Mouse (Mus musculus): Measurements from ENCODE around the gene Prokr2. TPM values are rescaled to one million over a fixed set of nuclear protein-coding genes. Genes with fewer than 3 reads are reported as not detected.
A peak's percentile ranks its signal among the peaks of the same experiment; 100 is the strongest.

The Prokr2 gene
- polyA plus RNA-seq, 1 experiment: 0.28 TPM

- DNase-seq: no peak
- H3K4me3 ChIP-seq (replicated peaks; ENCODE audit: insufficient read depth, low read depth, low read length): no peak overlapping the region
- H3K4me1 ChIP-seq (ENCODE audit: control insufficient read depth, insufficient read depth, low read length): no peaks in the 10 kb centered on the region
- TF ChIP-seq POLR2A (IDR thresholded peaks at IDR 0.05; ENCODE audit: borderline replicate concordance, insufficient read depth, low read length) (no peak), CTCF (IDR thresholded peaks at IDR 0.05; ENCODE audit: borderline replicate concordance, insufficient read depth, low read depth, low read length) (no peak)
- WGBS: 82% methylated on average over 8 of the region's 8 CpGs
- no peaks in the 10 kb centered on the region for H3K27me3 ChIP-seq (ENCODE audit: control insufficient read depth, insufficient read depth, low read length)
- no peak overlapping the region for H3K27ac ChIP-seq (ENCODE audit: insufficient read depth, low read length)
Observed at GRCm38 (mm10) chr2:132398136-132398535, 12.9 kb upstream of the Prokr2 start.

DNA sequence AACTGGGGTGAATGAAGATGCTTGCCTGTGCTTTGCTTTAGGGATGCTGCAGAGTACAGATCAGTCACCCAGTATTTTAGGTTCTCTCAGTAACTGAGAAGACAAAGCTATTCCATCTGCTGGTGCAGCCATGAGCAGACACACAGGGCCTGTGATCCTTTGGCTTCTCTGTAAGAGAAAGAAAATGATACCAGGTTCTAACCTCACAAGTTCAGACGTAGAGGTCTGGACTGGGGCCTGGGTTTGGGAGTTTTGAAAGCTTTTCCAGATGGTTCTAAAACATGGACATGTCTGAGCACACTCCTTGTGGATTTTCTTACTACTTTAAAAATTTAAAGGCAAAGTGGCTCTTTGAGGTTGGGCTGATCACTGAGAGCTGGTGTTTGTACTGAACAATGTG, 10.5 kb upstream of the Prokr2 start:
- no peaks in the 10 kb centered on the region for H3K4me1 ChIP-seq (ENCODE audit: control insufficient read depth, insufficient read depth, low read length)
- no peak overlapping the region for H3K27ac ChIP-seq (ENCODE audit: insufficient read depth, low read length)
- TF ChIP-seq CTCF (IDR thresholded peaks at IDR 0.05; ENCODE audit: borderline replicate concordance, insufficient read depth, low read depth, low read length) (no peak), POLR2A (IDR thresholded peaks at IDR 0.05; ENCODE audit: borderline replicate concordance, insufficient read depth, low read length) (no peak)
- H3K27me3 ChIP-seq (ENCODE audit: control insufficient read depth, insufficient read depth, low read length): no peaks in the 10 kb centered on the region
- no peak overlapping the region for H3K4me3 ChIP-seq (replicated peaks; ENCODE audit: insufficient read depth, low read depth, low read length)
- WGBS: 48% methylated on average over 1 of the region's 1 CpGs
- DNase-seq: no peak

- WGBS: 82% methylated on average over 8 of the region's 8 CpGs
- DNase-seq: no peak
- Histone ChIP-seq H3K27me3 (ENCODE audit: control insufficient read depth, insufficient read depth, low read length) (no peaks in the 10 kb centered on the region), H3K4me1 (ENCODE audit: control insufficient read depth, insufficient read depth, low read length) (no peaks in the 10 kb centered on the region), H3K4me3 (replicated peaks; ENCODE audit: insufficient read depth, low read depth, low read length) (no peak overlapping the region), H3K27ac (ENCODE audit: insufficient read depth, low read length) (no peak overlapping the region)
- no peak for TF ChIP-seq CTCF (IDR thresholded peaks at IDR 0.05; ENCODE audit: borderline replicate concordance, insufficient read depth, low read depth, low read length)
- TF ChIP-seq POLR2A (IDR thresholded peaks at IDR 0.05; ENCODE audit: borderline replicate concordance, insufficient read depth, low read length): no peak
Observed at GRCm38 (mm10) chr2:132390607-132391160, 5.4 kb upstream of the Prokr2 start.

- Histone ChIP-seq H3K27me3 (ENCODE audit: control insufficient read depth, insufficient read depth, low read length) (no peaks in the 10 kb centered on the region; the same call in 1 of the 2 replicates), H3K4me1 (ENCODE audit: control insufficient read depth, insufficient read depth, low read length) (0 out of 2 replicates have a peak, but pooled peaks cover 3% of the 10 kb centered on the region), H3K27ac (ENCODE audit: insufficient read depth, low read length) (no peak overlapping the region), H3K4me3 (replicated peaks; ENCODE audit: insufficient read depth, low read depth, low read length) (no peak overlapping the region)
- DNase-seq: no peak
- 37% methylated on average over 7 of the region's 7 CpGs for WGBS
- TF ChIP-seq POLR2A (IDR thresholded peaks at IDR 0.05; ENCODE audit: borderline replicate concordance, insufficient read depth, low read length) (no peak), CTCF (IDR thresholded peaks at IDR 0.05; ENCODE audit: borderline replicate concordance, insufficient read depth, low read depth, low read length) (peak; percentile 38; the same call in 1 of the 2 replicates)
Observed at GRCm38 (mm10) chr2:132389562-132389961, 4.3 kb upstream of the Prokr2 start.

- DNase-seq: peak in 1 of 2 experiments; percentile 27
- H3K27me3 ChIP-seq (ENCODE audit: control insufficient read depth, insufficient read depth, low read length): no peaks in the 10 kb centered on the region; the same call in 1 of the 2 replicates
- H3K4me1 ChIP-seq (ENCODE audit: control insufficient read depth, insufficient read depth, low read length): 0 out of 2 replicates have a peak, but pooled peaks cover 3% of the 10 kb centered on the region
- peak overlapping the region; percentile 52 for H3K4me3 ChIP-seq (replicated peaks; ENCODE audit: insufficient read depth, low read depth, low read length)
- 2% methylated on average over 31 of the region's 31 CpGs for WGBS
- H3K27ac ChIP-seq (ENCODE audit: insufficient read depth, low read length): no peak overlapping the region
- no peak for TF ChIP-seq POLR2A (IDR thresholded peaks at IDR 0.05; ENCODE audit: borderline replicate concordance, insufficient read depth, low read length)
- TF ChIP-seq CTCF (IDR thresholded peaks at IDR 0.05; ENCODE audit: borderline replicate concordance, insufficient read depth, low read depth, low read length): no peak
Observed at GRCm38 (mm10) chr2:132384511-132385193, 595 bp downstream of the Prokr2 start.

- Histone ChIP-seq H3K4me1 (ENCODE audit: control insufficient read depth, insufficient read depth, low read length) (0 out of 2 replicates have a peak, but pooled peaks cover 3% of the 10 kb centered on the region), H3K27ac (ENCODE audit: insufficient read depth, low read length) (no peak overlapping the region), H3K4me3 (replicated peaks; ENCODE audit: insufficient read depth, low read depth, low read length) (no peak overlapping the region), H3K27me3 (ENCODE audit: control insufficient read depth, insufficient read depth, low read length) (no peaks in the 10 kb centered on the region; the same call in 1 of the 2 replicates)
- TF ChIP-seq POLR2A (IDR thresholded peaks at IDR 0.05; ENCODE audit: borderline replicate concordance, insufficient read depth, low read length): no peak
- TF ChIP-seq CTCF (IDR thresholded peaks at IDR 0.05; ENCODE audit: borderline replicate concordance, insufficient read depth, low read depth, low read length): no peak
- WGBS: 87% methylated on average over 2 of the region's 2 CpGs
- DNase-seq: no peak
Observed at GRCm38 (mm10) chr2:132382308-132382707, 2.9 kb downstream of the Prokr2 start.

DNA sequence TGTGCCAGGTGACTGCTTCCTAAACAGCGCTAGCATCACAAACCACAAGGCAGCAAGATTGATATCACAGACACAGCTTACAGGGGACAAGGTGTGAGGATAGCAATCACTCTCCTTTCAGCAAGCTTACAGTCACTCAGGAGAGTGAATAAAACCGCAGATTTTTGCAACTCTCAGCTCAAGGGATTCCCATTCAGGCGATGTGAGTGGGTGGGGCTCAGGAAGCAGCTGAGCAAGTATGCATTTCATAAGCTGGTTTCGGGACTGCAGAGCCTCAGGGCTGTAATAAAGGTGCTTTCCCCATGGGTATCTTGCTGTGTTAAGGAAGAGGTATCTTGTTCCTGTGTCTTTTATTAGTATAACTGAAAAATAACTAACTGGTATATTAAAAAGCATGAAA, 5.6 kb downstream of the Prokr2 start:
- Histone ChIP-seq H3K27me3 (ENCODE audit: control insufficient read depth, insufficient read depth, low read length) (no peaks in the 10 kb centered on the region), H3K4me3 (replicated peaks; ENCODE audit: insufficient read depth, low read depth, low read length) (no peak overlapping the region), H3K27ac (ENCODE audit: insufficient read depth, low read length) (no peak overlapping the region), H3K4me1 (ENCODE audit: control insufficient read depth, insufficient read depth, low read length) (no peaks in the 10 kb centered on the region; the same call in 1 of the 2 replicates)
- WGBS: 81% methylated on average over 4 of the region's 4 CpGs
- no peak for DNase-seq
- no peak for TF ChIP-seq POLR2A (IDR thresholded peaks at IDR 0.05; ENCODE audit: borderline replicate concordance, insufficient read depth, low read length)
- TF ChIP-seq CTCF (IDR thresholded peaks at IDR 0.05; ENCODE audit: borderline replicate concordance, insufficient read depth, low read depth, low read length): no peak

All from cerebellum, adult 2 months (tissue).